Mouse (Mus musculus): ENCODE results near the gene Gm29609.

Gene Gm29609

DNA sequence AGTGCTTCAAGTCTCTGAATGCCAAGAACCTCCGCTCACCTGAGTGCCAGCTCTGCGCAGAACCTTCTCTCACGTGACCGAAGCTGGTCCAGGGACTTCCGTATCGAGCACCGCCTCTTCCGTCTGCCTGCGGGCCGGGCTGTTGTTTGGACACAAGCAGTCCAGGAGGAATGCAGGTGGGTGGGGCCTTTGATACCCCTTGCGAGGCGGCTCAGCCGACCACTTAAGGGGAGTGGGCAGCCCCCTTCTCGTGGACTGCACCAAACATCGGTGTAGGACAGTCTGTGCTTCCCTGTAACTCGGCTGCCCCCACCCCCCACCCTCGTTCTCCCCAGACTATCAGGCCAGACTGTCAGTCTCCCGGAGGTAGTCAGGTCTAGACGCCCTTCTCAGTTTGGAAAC is 25.6 kb downstream of the Gm29609 start, which contains the start of gene Mpv17:
Gene Mpv17 (minus strand): TSS at position 100 of the 402 bp plus-strand sequence.
- intact Hi-C loops (cut with DNase I), result no loop called here

DNA sequence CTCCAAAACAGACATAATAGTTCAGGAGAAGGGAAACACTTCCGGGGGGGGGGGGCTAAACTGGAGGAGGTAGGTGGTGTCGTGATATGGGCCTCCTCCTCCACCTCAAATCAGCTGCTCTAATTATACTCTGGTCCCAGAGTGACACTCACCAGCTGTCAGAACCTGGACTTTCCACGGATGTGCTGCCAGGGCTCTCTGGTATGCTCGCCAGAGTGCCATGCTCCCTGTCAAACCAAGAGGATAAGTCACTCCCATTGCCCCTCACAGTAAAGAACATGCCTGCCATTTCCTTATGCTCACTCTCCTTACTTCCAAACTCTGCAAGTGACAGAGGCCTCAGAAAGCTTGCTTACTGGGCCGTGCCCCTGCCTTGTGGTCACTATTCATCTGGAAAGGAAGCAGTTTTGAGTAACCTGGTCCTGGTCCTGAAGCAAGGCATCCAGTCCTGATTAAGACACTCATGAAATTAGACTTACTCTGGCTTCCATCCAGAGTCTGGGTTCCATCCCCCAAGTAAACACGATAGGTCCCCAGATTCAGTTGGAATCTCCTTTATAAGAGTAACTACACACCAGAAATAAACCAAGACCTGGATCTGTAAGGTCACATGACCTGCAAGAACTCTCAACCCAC is 26.1 kb downstream of the Gm29609 start:
- intact Hi-C loops (cut with DNase I), result no loop called here

DNA sequence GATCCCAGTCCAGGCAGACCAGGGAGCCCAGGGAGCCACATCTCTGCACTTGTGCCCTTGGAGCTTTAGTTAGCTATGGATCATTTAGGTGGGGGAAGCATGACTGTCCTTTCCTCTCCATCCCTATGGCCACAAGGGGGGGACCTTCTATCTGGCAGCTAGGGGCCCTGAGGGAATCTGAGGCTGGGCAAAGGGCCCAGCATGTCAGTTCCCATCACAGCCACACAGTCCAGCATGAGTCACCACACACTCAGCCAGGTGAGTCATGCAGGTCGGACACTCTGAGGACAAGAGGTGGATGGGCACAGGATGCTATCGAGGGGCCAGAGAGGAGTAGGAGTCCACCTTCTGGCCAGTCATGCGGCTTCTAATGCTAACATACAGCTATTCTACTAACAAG is 28.0 kb downstream of the Gm29609 start:
- intact Hi-C loops (cut with DNase I), result no loop called here

DNA sequence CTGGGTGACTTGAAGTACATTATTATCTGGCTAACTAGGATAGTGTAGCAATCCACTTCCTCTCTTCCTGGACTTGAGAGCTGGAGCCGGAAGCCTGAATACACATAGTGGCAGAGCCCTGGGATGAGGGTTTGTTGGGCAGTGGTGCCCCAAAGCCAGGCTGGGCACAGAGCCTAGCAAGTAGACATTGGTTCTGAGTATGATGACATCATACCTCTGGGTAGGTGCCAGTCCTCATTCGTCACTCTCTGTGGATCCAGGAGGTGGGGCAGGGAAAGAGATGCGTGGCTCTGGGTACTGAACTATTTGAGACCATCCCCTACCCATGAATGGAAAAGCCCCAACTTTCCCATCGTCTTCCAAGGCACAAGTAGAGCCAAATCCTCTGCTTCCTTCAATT is 29.9 kb downstream of the Gm29609 start:
- intact Hi-C loops (cut with DNase I), result no loop called here

DNA sequence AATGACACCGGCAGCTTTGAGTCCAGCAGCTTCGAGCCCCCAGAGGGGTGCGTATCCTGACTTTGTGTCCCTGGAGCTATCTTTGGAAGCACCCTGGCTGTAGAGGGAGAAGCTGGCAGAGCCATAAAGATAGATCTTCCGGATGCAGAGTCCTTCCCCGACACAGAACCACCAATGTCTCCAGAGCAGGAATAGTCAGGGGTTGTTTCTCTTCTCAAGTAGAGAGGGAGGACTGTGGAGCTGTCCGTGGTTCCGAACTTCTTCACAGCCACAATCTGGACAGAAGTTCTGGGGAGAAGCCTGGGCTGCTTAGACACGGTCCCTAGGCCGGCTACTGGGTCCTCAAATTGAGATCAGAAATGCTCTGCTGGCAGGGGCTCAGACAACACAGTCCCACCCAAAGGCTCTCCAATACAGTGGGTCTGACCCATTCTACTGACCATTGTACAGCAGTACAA is 40.7 kb downstream of the Gm29609 start:
- intact Hi-C loops (cut with DNase I), result no loop called here

DNA sequence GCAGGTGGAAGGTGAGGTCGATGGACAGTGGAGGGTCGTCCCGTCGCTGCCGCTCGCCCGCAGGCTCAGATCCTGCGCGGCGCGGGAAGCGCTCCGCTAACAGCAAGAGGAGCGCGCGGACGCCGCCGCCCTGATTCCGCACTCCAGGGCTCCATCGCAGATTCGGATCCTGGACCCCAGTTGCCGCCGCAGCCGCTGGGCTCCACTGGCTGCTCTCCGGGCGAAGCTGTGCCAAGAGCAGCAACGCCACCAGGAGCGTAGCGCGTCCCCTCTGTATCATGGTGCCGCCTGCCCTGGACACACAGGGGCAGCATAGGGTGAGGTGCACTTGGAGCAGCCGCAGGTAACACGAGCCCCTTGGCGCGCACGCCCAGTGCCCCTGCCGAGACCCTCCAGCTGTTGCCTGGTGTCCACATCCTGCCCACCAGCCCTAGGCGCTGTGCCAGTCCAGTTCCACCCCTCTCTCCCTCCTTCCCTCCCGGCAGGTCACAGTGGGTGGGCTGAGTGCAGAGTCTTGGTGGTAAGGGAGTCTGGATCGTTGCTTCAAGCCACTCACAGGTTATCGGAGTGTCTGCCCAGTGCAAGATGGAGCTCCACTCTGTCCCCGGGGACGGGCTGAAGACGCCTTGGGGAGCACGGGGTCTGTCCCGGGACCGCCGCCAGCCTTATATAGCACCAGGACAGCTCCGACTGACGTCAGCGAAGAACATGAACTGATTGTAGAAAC is 41.3 kb downstream of the Gm29609 start, which contains the start of gene Ucn:
Gene Ucn (minus strand): TSS at position 589 of the 727 bp plus-strand sequence.
- intact Hi-C loops (cut with DNase I), result no loop called here

DNA sequence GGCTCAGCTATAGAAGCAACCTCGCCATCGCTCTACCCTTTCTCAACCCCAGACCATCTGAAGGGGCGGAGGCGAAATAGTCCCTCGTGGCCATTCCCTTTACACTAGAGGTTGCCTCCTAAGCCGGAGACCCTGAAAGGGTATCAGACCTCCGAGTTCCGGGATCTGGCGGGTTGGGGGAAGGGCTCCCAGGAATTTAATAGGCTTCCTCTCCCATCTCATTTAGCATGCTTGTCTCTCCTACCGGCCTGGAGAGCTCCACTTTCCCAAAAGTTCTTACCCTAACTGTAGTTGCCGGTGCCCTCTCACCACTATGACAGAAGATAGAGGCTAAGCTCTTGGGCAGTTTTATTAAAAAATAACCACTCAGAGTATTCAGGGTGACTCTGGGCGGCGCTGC is 42.1 kb downstream of the Gm29609 start:
- intact Hi-C loops (cut with DNase I), result no loop called here

DNA sequence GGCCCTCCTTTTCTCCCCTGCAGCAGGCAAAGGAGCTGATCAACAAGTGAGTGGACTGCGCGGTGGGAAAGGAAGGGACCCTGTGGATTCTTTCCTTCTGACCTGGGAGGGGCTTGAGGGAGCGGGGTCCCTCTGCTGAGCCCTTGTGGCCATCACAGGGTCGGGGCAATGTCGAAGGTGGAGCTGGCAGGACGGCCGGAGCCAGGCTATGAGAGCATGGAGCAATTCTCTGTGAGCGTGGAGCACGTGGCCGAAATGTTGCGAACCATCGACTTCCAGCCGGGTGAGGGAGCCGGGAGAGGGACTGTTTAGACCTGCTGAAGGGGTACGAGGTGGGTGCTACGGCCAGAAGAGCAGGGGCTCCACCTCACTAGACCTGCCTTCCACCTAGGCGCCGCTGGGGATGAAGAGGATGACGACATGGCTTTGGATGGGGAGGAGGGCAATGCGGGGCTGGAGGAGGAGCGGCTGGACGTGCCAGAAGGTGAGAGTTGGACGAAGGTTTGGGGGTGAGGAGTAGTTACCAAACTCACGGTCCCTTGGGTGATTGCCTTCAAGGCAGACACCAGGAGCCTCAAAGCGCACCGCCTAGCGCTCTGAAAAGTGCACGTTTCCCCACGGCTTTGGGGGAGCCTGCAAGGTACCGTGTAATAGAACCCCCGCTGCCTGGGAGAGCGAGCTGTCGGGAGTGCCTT is 42.8 kb downstream of the Gm29609 start:
- intact Hi-C loops (cut with DNase I), result no loop called here

DNA sequence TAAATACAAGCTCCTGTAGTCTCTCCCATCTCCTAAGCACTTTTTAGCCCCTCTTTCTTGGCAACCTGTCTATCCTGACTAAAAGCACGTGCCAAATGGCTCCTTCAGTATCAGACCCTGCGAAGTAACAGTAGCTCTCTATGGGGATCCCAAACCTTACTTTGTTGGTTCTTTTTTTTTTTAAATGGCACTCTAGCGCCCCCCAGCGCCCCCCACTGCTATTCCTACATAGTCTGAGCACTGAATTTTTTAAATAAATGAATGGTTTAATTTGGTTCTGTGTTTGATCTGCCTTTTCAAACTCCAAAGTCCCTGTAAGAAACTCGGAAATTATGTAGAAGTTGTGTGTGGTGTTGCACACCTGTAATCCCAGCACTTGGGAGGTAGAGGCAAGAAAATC is 53.7 kb downstream of the Gm29609 start:
- intact Hi-C loops (cut with DNase I), result no loop called here

DNA sequence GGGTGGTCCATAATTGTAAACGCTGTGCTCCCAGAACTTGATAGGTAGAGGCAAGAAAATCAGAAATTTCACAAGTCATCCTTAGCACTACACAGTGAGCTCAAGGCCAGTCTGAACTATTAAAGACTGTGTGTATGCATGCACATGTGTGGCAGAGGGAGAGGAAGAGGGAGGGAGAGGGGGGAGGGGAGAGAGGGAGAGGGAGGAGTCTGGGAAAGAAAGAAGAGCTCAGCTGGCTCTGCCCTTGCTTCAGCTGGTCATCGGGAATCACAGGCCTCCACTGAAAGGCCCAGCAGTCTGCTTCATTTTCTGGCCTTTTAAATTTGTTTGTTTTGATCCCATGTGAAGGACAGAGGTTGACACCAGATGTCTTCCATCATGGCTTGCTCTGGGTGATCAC is 56.2 kb downstream of the Gm29609 start:
- intact Hi-C loops (cut with DNase I), result no loop called here

DNA sequence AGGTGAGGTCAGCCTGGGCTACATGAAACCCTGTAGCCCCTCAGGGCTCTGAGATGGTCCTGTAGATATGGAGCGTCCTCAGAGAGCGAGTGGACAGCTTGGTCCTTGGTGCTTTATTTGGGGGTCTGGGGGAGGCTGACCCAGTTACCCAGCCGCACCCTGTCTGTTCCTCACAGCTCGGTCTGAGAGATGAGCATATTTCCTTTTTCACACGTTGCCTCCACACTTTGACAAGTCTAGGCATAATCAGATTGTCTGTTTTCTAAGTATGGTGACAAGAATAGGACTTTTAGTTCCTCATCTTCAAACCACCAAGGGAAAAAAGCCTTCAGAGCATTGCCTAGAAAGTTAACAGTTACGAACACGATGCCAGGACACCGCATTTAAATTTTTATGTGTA is 58.6 kb downstream of the Gm29609 start:
- intact Hi-C loops (cut with DNase I), result no loop called here

DNA sequence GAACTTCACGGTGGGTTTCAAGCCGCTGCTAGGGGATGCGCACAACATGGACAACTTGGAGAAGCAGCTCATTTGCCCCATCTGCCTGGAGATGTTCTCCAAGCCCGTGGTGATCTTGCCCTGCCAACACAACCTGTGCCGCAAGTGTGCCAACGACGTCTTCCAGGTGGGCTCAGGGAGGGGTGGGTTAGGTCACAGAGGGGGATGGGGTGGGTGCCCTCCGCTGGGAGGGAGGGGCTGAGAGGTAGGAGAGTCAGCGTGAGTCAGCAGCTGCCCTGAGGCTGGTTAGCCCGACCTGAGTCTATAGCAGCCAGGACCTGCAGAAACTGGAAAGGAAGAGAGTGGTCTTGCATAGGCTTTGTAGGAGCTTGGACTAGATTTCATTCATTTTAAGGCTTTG is 62.8 kb downstream of the Gm29609 start:
- intact Hi-C loops (cut with DNase I), result no loop called here

DNA sequence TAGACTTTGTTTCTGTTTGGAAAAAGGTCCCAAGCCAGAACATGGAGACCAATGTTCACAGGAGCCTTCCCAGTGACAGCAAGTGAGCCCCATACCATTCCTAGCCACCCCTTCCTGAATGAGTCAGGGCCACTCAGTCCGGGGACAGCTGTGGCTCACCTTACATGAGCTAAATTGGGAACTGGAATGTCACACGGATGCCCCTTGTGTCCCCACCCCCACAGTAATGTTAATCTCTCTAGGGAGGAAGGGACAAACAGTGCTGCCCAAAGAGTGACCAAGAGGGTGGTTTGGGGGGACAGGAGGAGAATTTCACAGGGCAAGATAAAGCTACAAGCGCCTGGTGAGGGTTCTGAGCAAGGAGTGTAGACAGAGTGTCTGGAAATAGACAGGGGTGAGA is 63.4 kb downstream of the Gm29609 start, which contains the start of gene Trim54:
Gene Trim54 (plus strand): TSS at position 359 of the 400 bp plus-strand sequence.
- intact Hi-C loops (cut with DNase I), result no loop called here

DNA sequence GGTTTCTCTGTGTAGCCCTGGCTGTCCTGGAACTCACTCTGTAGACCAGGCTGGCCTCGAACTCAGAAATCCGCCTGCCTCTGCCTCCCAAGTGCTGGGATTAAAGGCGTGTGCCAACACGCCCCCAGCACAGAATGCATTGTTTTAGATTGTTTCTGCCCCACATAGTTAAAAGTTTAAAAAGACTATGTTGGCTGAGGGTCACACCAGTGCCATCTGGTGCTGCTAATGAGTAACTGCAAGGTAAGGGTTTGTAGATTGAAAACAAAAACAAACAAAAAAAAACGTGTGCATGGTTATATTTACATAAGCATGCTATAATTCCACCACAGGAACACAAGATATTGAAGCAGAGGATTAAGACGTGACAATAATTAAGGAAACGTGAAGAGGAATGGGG is 68.9 kb downstream of the Gm29609 start:
- intact Hi-C loops (cut with DNase I), result no loop called here

DNA sequence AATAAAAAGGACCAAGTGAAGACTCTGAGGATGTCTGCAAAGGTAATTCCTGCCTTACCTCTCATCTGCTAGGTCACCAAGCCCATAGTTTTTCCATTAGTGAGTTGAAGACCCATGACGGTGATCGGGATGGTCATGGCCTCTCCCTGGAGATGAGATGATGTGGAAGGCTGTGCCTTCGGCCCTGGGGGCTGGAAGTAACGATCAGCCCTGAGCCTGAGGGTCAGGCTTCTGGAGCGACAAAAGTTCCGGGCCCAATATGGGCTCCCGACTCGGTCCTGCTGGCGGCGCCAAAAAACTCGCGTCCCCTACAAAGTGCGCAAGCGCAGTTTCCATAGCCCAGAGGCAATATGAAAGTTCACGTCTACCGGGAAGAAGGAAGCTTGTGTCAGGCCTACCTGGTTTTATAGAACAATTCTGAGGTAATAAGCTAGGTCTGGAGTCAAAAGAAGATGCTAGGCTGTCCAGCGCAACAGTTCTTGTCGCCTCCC is 71.7 kb downstream of the Gm29609 start, which contains the start of gene Slc30a3:
Gene Slc30a3 (minus strand): TSS at position 238 of the 491 bp plus-strand sequence.
- intact Hi-C loops (cut with DNase I), result no loop called here

DNA sequence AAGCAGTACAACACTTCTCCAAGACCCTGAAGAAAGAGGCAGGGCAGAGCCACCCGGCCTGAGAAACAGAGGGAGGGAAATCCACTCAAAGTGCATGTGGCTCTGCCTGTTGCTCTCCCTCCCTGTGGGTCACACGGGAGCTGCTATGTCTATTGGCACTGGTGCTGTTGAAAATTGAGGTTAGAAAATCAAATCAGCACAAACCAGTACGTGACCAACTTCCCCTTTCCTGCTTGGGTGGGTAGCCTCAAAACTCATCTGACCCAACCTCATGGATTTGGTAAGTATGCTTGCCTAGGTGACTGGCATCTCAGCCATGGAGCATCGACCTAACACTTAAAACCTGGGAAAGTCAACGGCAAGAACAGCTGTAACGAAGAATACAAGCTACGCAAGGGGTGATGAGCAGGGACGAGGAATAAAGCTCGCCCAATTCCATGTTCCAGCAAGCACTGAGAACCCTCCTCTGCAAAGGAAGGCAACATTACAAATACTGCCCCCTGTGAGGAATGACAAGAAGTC is 73.8 kb downstream of the Gm29609 start, which contains the start of gene Dnajc5g:
Gene Dnajc5g (plus strand): TSS at position 472 of the 522 bp plus-strand sequence.
- intact Hi-C loops (cut with DNase I), result no loop called here

DNA sequence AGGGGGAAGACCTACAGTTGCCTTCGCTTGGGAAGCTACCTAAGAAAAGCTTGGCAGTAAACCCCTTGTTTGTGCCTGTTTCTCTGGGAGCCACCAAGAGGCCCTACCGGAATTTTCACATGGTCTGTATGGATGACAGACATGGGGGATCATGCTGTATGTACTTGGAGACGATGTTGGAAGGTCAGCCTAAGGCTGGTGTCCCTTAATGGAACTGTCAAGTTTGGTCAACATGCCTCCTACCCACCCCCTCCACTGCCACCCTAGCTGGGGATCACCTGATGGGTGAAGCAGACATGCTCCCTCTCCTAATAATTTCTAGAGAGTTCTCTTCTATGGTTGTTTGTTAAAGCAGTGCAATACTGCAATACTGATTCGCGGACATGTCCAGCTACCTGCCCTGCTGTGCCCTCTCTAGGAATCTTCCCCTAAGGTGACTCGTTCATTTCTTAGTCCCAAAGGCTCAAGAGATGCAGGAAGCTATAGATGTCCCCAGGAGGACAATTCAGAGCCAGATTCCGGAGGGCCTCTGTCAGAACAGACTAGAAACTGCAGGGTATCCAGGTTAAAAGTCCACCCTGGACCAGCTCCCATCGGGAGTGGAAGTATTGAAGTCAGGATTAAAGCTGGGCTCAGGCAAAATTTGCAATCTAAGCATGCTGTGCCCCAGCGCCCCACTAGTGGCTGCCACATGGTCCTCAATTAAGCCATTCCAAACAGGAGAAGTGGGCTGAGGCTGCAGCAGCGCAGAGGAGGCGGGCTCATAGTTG is 83.8 kb downstream of the Gm29609 start:
- intact Hi-C loops (cut with DNase I), result no loop called here

DNA sequence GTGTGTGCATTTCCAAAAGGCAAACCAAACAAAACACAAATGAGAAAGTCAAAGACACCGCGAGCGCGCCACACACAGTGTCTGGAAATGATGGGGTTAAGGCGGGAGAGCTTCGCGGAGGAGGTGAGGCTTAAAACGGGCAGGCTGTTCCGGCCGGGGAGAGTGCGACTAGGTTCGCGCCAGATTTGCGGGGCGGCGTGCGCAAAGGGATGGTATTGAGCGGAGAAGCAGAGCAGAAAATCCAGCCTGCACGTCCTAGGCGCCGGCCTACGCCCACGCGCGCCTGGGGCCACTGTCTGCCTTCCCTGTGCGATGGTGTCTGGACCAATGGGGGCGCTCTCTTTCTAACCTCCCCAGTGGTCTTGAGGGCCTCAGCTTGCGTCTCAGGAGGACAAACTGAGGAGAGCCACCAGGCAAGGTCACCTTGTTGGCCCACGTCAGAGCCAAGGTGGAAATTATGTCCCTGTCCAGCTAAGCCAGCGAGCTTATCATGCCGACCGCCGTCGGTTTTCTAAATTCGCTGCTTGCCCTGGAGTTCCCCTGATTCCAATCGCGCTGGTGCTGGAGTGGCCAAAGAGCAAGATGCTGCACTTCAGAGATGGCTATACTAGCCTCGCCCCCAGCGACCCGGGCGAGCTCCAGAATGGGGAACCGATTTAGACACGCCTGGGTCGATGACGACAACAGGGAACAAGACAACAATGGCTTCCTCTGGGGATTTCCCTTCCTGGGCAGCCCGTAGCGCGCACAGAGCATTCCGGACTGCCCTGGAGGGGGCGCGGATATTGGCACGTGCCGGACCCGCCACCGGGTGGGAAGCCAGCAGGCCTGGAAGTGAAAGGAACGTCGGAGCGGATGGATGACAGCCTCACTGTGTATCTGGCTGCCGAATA is 84.7 kb downstream of the Gm29609 start:
- intact Hi-C loops (cut with DNase I), result no loop called here
